Mouse (Mus musculus): ENCODE measurements around the gene Fndc3b. TPM values are rescaled to one million over a fixed set of nuclear protein-coding genes. Genes with fewer than 3 reads are reported as not detected.

The Fndc3b gene
- polyA plus RNA-seq, 1 experiment from 2014 or later = 14.0 TPM

- no peak overlapping the region for H3K4me3 ChIP-seq (ENCODE audit: low read length)
- no peak overlapping the region for H3K27ac ChIP-seq (ENCODE audit: low read length)
- no peak for ATAC-seq
- no peak overlapping the region for H3K4me2 ChIP-seq (ENCODE audit: low read depth, low read length)
- no peaks in the 10 kb centered on the region for H3K27me3 ChIP-seq (replicated peaks; ENCODE audit: control insufficient read depth, insufficient read depth, low read length)
- H3K4me1 ChIP-seq (ENCODE audit: control insufficient read depth, insufficient read depth, low read length) = peaks cover 28% of the 10 kb centered on the region
- no peaks in the 10 kb centered on the region for H3K36me3 ChIP-seq (ENCODE audit: control insufficient read depth, insufficient read depth, low read length)
- H3K9ac ChIP-seq (ENCODE audit: low read depth, low read length) = no peak overlapping the region
- no peaks in the 10 kb centered on the region for H3K9me3 ChIP-seq (ENCODE audit: control insufficient read depth, low read length)
- WGBS = 65% methylated on average over 13 of the region's 13 CpGs
Measured at GRCm38 (mm10) chr3:27603905-27604620, 107.0 kb downstream of the Fndc3b start.

DNA sequence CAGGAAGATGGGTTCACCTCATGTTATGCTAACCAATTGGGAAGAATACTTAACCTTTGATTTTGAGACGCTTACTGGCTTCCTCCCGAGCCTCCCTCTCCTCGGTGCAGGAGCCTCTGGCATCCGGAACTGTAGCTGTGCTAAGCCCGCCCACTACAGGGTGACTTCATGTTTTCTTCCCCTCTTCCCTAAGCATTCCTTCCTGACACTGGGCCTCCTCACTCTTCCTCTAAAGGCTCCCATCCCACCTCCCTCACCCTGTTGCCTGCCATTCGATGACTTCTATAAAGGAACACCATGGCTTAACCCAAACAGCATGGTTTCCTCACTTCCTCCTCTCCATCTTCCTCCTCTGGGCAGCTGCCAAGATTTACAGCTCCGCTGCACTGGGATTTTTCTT lies 110.5 kb downstream of the Fndc3b start:
- H3K27ac ChIP-seq (ENCODE audit: low read length) = no peak overlapping the region
- 52% methylated on average over 7 of the region's 7 CpGs for WGBS
- H3K27me3 ChIP-seq (replicated peaks; ENCODE audit: control insufficient read depth, insufficient read depth, low read length) = no peaks in the 10 kb centered on the region
- H3K4me2 ChIP-seq (ENCODE audit: low read depth, low read length) = no peak overlapping the region
- H3K36me3 ChIP-seq (ENCODE audit: control insufficient read depth, insufficient read depth, low read length) = no peaks in the 10 kb centered on the region
- no peak overlapping the region for H3K4me3 ChIP-seq (ENCODE audit: low read length)
- no peaks in the 10 kb centered on the region for H3K9me3 ChIP-seq (ENCODE audit: control insufficient read depth, low read length)
- no peak for ATAC-seq
- peaks cover 12% of the 10 kb centered on the region for H3K4me1 ChIP-seq (ENCODE audit: control insufficient read depth, insufficient read depth, low read length)
- no peak overlapping the region for H3K9ac ChIP-seq (ENCODE audit: low read depth, low read length)

GRCm38 (mm10) chr3:27600197-27600596 lies 110.9 kb downstream of the Fndc3b start:
- H3K4me3 ChIP-seq (ENCODE audit: low read length) = no peak overlapping the region
- no peaks in the 10 kb centered on the region for H3K27me3 ChIP-seq (replicated peaks; ENCODE audit: control insufficient read depth, insufficient read depth, low read length)
- H3K27ac ChIP-seq (ENCODE audit: low read length) = no peak overlapping the region
- 72% methylated on average over 4 of the region's 4 CpGs for WGBS
- H3K9ac ChIP-seq (ENCODE audit: low read depth, low read length) = no peak overlapping the region
- no peak for ATAC-seq
- peaks cover 12% of the 10 kb centered on the region for H3K4me1 ChIP-seq (ENCODE audit: control insufficient read depth, insufficient read depth, low read length)
- H3K36me3 ChIP-seq (ENCODE audit: control insufficient read depth, insufficient read depth, low read length) = no peaks in the 10 kb centered on the region
- no peaks in the 10 kb centered on the region for H3K9me3 ChIP-seq (ENCODE audit: control insufficient read depth, low read length)
- H3K4me2 ChIP-seq (ENCODE audit: low read depth, low read length) = no peak overlapping the region

DNA sequence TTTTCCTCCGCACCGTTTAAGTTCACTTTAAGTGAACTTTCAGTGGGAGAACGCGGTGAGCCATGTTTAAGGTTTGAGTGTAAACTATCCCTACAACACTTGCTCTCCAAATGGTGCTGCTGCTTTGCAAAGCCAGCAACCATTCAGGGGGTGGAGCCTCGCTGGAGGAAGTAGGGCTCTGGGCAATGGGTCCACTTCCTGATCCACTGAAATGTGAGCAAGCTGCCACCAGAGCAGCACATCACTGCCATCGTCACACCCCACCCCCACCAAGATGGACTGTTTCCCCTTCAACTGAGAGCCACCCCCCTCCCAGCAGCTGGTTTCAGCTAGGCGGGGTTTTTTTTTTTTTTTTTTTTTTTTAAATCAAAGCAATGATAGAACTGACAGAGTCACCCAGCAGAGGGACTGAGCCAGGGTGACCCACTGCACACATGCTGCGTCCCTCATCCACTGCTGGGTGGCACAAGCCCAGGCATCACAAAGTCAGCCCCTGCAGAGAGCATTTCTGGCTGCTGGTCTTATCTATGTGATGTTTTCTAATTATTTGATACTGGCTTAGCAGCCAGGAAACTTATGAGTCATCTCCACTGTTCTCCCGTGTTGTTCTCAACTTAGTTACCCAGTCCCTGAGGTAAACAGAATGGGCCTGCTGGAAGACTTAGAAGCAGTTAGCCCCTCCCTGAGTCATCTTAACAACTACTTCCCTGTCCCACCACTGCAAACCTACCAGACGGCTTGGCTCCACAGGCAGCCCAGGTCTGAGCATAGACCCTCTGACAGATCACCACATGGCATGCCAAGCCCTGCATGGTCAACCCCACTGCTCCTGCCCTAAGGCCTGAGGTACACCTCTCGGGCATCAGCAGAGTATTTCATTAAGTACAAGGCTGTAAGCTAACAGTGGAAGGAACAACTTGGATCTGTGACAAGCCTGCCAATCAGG lies 112.4 kb downstream of the Fndc3b start:
- H3K4me2 ChIP-seq (ENCODE audit: low read depth, low read length) = no peak overlapping the region
- WGBS = 80% methylated on average over 11 of the region's 11 CpGs
- H3K36me3 ChIP-seq (ENCODE audit: control insufficient read depth, insufficient read depth, low read length) = no peaks in the 10 kb centered on the region
- H3K27ac ChIP-seq (ENCODE audit: low read length) = no peak overlapping the region
- H3K9me3 ChIP-seq (ENCODE audit: control insufficient read depth, low read length) = no peaks in the 10 kb centered on the region
- no peaks in the 10 kb centered on the region for H3K27me3 ChIP-seq (replicated peaks; ENCODE audit: control insufficient read depth, insufficient read depth, low read length)
- H3K4me3 ChIP-seq (ENCODE audit: low read length) = no peak overlapping the region
- H3K9ac ChIP-seq (ENCODE audit: low read depth, low read length) = no peak overlapping the region
- peaks cover 12% of the 10 kb centered on the region for H3K4me1 ChIP-seq (ENCODE audit: control insufficient read depth, insufficient read depth, low read length)
- no peak; the same call in 1 of the 2 replicates for ATAC-seq

DNA sequence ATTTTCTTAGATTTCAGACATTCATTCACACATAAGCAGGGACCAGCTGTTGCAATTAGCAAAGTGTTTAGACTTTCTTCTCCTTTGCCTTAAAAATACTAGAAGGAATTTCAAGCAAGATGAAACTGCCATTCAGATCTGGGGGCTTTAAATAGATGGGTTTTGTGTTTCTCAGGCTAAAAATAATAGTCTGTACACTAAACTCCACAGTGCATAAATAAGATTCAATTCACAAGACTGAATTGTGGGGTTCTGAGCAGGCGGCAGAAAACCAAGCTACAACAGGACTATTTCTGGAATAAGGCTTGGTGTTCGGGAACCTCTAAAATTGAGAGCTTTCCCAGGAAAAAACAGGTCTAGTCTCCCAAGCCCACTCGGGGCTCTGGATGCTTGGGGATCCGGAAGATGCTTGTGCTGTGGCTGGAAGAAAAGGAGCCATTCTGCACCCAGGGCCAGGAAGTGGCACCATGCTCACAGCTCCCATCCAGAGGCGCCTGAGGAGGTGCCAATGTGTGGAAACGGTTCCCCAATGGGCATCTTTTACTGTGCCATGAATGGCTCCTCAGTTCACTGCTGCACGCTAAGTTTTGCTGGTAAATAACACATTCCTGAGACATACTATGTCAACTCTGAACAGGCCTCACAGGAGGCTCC lies 117.5 kb downstream of the Fndc3b start:
- Histone ChIP-seq H3K4me3 (ENCODE audit: low read length) (no peak overlapping the region), H3K4me1 (ENCODE audit: control insufficient read depth, insufficient read depth, low read length) (no peaks in the 10 kb centered on the region), H3K4me2 (ENCODE audit: low read depth, low read length) (no peak overlapping the region), H3K36me3 (ENCODE audit: control insufficient read depth, insufficient read depth, low read length) (0 out of 2 replicates have a peak, but pooled peaks cover 2% of the 10 kb centered on the region), H3K9ac (ENCODE audit: low read depth, low read length) (no peak overlapping the region), H3K9me3 (ENCODE audit: control insufficient read depth, low read length) (no peaks in the 10 kb centered on the region), H3K27me3 (replicated peaks; ENCODE audit: control insufficient read depth, insufficient read depth, low read length) (no peaks in the 10 kb centered on the region), H3K27ac (ENCODE audit: low read length) (no peak overlapping the region)
- WGBS = 85% methylated on average over 7 of the region's 7 CpGs
- ATAC-seq = no peak

GRCm38 (mm10) chr3:27592728-27593484 lies 118.2 kb downstream of the Fndc3b start:
- Histone ChIP-seq H3K4me1 (ENCODE audit: control insufficient read depth, insufficient read depth, low read length) (no peaks in the 10 kb centered on the region), H3K27ac (ENCODE audit: low read length) (no peak overlapping the region), H3K27me3 (replicated peaks; ENCODE audit: control insufficient read depth, insufficient read depth, low read length) (no peaks in the 10 kb centered on the region), H3K9ac (ENCODE audit: low read depth, low read length) (no peak overlapping the region), H3K4me3 (ENCODE audit: low read length) (no peak overlapping the region), H3K36me3 (ENCODE audit: control insufficient read depth, insufficient read depth, low read length) (0 out of 2 replicates have a peak, but pooled peaks cover 2% of the 10 kb centered on the region), H3K4me2 (ENCODE audit: low read depth, low read length) (no peak overlapping the region), H3K9me3 (ENCODE audit: control insufficient read depth, low read length) (no peaks in the 10 kb centered on the region)
- WGBS = 86% methylated on average over 11 of the region's 11 CpGs
- ATAC-seq = no peak

- no peak overlapping the region for H3K4me2 ChIP-seq (ENCODE audit: low read depth, low read length)
- H3K4me3 ChIP-seq (ENCODE audit: low read length) = no peak overlapping the region
- no peak overlapping the region for H3K9ac ChIP-seq (ENCODE audit: low read depth, low read length)
- 83% methylated on average over 11 of the region's 11 CpGs for WGBS
- H3K36me3 ChIP-seq (ENCODE audit: control insufficient read depth, insufficient read depth, low read length) = 0 out of 2 replicates have a peak, but pooled peaks cover 2% of the 10 kb centered on the region
- no peak for ATAC-seq
- H3K9me3 ChIP-seq (ENCODE audit: control insufficient read depth, low read length) = no peaks in the 10 kb centered on the region
- H3K4me1 ChIP-seq (ENCODE audit: control insufficient read depth, insufficient read depth, low read length) = peaks cover 7% of the 10 kb centered on the region
- H3K27ac ChIP-seq (ENCODE audit: low read length) = no peak overlapping the region
- H3K27me3 ChIP-seq (replicated peaks; ENCODE audit: control insufficient read depth, insufficient read depth, low read length) = no peaks in the 10 kb centered on the region
Measured at GRCm38 (mm10) chr3:27590823-27591222, 120.3 kb downstream of the Fndc3b start.

- H3K9ac ChIP-seq (ENCODE audit: low read depth, low read length) = no peak overlapping the region
- H3K4me1 ChIP-seq (ENCODE audit: control insufficient read depth, insufficient read depth, low read length) = peaks cover 15% of the 10 kb centered on the region
- H3K4me3 ChIP-seq (ENCODE audit: low read length) = no peak overlapping the region
- no peak overlapping the region for H3K27ac ChIP-seq (ENCODE audit: low read length)
- H3K27me3 ChIP-seq (replicated peaks; ENCODE audit: control insufficient read depth, insufficient read depth, low read length) = no peaks in the 10 kb centered on the region
- H3K4me2 ChIP-seq (ENCODE audit: low read depth, low read length) = no peak overlapping the region
- no peak for ATAC-seq
- no peaks in the 10 kb centered on the region for H3K9me3 ChIP-seq (ENCODE audit: control insufficient read depth, low read length)
- 91% methylated on average over 3 of the region's 3 CpGs for WGBS
- 0 out of 2 replicates have a peak, but pooled peaks cover 2% of the 10 kb centered on the region for H3K36me3 ChIP-seq (ENCODE audit: control insufficient read depth, insufficient read depth, low read length)
Measured at GRCm38 (mm10) chr3:27589305-27589704, 121.8 kb downstream of the Fndc3b start.

Data from intestine, embryonic 16.5 days (tissue).